Mouse (Mus musculus): ENCODE measurements at regions not wholly inside any gene's neighbourhood (a gene's known extent, or its start where the extent isn't known, plus 50 kb on each side); places are given as distances from the start of the nearest gene placed in this dataset.

- DNase-seq = no peak
Measured at GRCm38 (mm10) chr3:139890186-139890585, 684.7 kb downstream of the Stpg2 start.

GRCm38 (mm10) chr3:139897894-139898293, 692.4 kb downstream of the Stpg2 start:
- DNase-seq = no peak

DNA sequence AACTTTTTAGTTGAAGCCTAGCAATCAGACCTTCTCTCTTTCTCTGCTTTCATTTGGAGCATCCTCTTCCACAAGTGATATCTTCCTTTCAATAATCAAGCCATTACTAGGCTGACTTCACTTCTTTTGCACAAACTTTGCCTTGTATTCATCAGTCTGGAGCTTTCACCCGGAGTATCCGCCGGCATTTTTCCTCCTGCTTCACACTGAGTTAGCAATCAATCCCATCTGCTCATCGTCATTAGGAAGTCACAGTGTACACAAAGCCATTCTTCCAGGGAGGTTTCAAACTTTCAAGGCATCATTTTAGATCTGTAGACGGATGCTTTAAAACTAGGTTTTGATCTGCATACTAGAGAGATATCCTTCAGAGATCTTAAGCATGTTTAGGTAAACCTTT, 693.7 kb downstream of the Stpg2 start:
- no peak for DNase-seq

- no peak for DNase-seq
Measured at GRCm38 (mm10) chr3:139913639-139914330, 708.3 kb downstream of the Stpg2 start.

DNA sequence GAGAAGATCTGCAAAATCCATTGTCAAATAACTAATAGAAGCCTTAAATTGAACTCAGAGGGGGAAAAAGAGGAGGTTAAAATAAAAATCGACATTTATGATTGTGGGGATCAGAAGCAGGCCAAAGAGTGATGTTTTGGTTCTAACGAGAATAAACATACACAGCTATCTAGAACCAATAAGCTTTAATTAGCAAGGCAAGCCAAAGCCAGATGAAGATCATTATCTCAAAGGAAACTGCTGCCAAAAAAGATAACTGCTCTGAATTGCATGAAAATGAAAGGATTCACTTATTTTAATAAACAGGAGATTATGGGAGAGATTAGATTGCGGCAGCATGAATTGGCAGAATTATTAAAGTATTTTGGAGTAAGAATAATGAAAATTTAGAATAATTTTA, 716.8 kb downstream of the Stpg2 start:
- DNase-seq = no peak

- no peak for DNase-seq
Measured at GRCm38 (mm10) chr3:139933039-139933438, 727.5 kb downstream of the Stpg2 start.

- no peak for DNase-seq
Measured at GRCm38 (mm10) chr3:139946209-139946608, 740.7 kb downstream of the Stpg2 start.

- no peak for DNase-seq
Measured at GRCm38 (mm10) chr3:139947247-139947646, 741.8 kb downstream of the Stpg2 start.

DNA sequence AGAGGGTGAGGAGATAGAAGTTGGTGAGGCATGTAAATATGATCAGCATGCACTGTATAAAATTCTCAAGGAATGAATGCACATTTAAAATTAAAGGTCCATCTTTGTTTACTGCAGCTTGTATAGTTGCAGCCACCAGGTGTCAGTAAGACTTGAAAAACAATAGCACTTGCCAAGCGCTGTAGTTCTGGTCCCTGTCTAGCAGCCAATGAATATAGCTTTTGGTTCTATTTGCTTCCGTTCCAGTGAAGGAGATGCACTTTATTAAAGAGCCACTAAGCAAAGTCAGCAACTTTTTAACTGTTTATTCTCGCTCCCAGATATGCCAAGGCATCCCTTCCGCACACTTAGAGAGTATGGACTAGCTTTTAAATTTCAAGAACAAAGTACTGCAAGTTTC, 743.6 kb downstream of the Stpg2 start:
- no peak for DNase-seq

GRCm38 (mm10) chr3:139950016-139950705, 744.7 kb downstream of the Stpg2 start:
- no peak for DNase-seq

GRCm38 (mm10) chr3:139951516-139951915, 746.0 kb downstream of the Stpg2 start:
- DNase-seq = no peak

GRCm38 (mm10) chr3:139978172-139978571, 772.7 kb downstream of the Stpg2 start:
- DNase-seq = no peak

GRCm38 (mm10) chr3:139985830-139986481, 780.5 kb downstream of the Stpg2 start:
- no peak for DNase-seq

DNA sequence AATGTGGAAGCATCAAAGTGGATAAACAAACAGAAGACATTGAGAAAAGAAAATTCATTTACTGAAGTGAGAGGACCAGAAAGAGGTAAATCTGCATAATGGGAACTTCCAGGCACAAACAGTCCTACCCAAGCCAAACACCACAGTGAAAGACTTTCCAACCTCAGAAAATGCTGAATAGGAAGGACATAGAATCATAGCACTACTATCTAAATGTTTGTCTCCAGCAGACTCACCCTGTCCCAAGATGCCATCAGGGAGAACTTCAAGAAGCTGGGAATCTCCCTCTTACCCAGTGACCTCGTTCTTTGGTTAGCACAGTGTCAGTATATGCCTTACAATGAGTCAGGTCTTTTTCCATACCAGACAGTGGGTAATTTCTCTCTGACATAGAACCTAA, 783.4 kb downstream of the Stpg2 start:
- DNase-seq = no peak

DNA sequence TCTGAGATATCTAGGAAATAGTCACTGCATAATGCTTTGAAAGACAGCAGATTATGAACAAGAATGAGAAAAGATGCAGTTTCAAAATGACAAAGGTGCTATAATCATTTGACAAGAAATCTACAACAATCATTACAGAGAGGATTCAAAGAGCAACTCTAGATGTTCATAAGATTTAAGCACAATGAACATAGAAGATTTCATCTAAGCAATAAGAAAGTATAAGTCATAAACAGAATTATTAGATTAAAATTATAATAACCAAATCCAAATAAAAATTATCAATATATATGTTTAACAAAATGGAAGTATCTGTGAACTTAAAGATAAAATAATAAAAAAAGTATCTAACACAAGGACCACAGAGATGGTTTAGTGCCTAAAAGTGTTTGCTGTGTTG, 783.9 kb downstream of the Stpg2 start:
- DNase-seq = no peak

GRCm38 (mm10) chr3:140012522-140012921, 807.0 kb downstream of the Stpg2 start:
- no peak for DNase-seq

GRCm38 (mm10) chr3:140034101-140034500, 828.6 kb downstream of the Stpg2 start:
- DNase-seq = no peak

- no peak for DNase-seq
Measured at GRCm38 (mm10) chr3:140035142-140035541, 829.6 kb downstream of the Stpg2 start.

GRCm38 (mm10) chr3:140044898-140045297, 839.4 kb downstream of the Stpg2 start:
- no peak for DNase-seq

DNA sequence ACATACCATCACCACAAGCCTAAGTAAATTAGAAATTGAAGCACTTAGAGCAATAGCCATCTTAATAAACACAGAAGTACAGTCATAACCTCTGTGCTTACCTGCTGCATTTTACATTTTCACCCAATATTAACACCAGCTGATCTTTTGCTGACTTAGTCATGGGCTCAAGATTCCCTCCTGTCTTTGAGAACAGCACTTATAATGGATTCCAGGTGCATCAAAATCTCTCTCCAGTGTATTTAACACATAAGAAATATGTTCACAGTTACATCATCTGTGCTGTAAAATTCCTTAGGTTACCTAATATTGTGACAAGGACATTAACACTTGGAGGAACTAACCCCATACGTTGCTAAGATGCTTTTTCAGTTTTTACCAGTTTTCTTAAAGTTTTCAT, 849.1 kb downstream of the Stpg2 start:
- DNase-seq = no peak

DNA sequence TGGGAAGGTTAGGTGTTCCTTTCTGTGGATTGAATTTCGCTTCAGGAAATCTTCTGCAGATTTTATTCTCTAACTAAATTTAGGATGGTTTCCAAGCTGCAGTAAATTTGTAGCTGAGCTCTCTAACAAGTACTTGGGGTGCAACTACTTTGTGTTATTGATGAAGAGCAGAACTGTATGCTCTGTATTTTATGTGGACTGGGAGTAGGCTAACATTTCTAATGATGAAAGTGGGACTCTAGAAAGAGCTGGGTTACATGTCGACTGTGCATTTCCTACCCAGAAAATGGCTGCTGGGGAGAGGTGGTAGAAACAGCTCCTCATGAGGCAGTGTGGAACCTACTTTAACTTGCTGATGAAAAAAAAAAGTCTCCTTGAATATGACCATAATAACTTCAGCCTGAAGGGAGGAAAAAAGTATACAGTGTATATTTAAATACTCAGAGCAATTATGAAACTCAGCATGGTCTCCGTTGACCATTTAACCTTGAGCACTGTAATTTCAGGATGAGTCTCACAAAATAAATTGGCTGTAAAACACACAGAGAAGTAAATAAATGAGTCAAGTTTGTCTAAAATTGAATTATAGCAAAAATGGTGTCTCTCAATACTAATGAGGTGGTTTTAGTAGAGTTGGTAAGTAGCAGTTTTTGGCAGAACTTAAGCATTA, 852.6 kb downstream of the Stpg2 start:
- no peak for DNase-seq

- no peak for DNase-seq
Measured at GRCm38 (mm10) chr3:140059102-140059501, 853.6 kb downstream of the Stpg2 start.

DNA sequence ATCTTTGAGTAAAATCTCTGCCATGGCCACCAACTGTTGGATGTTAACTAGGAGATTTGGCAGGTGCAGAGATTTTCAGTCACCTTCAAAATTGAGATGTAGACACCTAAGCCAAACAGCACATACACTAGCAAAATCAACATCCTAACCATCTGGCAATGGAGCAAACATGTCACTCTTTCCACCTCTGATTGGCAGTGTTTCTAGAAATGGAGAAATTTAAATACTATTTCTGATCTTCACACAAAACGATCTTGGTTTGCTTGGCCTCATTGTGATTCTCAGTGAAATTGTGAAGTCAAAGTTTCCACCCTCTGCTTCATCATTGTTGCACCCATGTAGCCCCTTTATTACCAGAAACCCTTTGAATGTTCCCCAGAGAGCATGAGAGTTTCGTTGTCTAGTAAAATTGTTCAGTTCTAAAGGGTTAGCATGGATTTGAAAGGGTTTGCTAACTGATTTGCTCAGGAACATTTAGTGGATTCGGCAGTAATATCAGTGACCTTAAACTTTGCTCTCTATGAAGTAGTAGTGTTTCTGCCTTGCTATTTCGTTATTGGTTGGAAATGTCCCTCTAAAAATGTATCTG, 854.1 kb downstream of the Stpg2 start:
- no peak for DNase-seq

Data from right cerebral cortex, postnatal 14 days (tissue).